Mouse (Mus musculus) forebrain, embryonic 16.5 days (tissue): ENCODE data around the gene Pgm2l1. TPM values are rescaled to one million over a fixed set of nuclear protein-coding genes. Genes with fewer than 3 reads are reported as not detected.

Source experiments
- ATAC-seq: fragments of 200-750 bp; cut with Nextera tagmentation; 2 replicates; pipeline ENCODE4 v1.8.0; 2017; ENCODE audit warnings: mild to moderate bottlenecking, moderate library complexity
- H3K27ac ChIP-seq: fragments of 300-500 bp; sonication (generic); 2 replicates; pipeline ENCODE4 v1.5.1; 2014; ENCODE audit warnings: low read length, control low read depth
- H3K27me3 ChIP-seq: fragments of 300-500 bp; sonication (generic); replicated peaks from 2 replicates; pipeline ENCODE4 v1.6.1; 2014; ENCODE audit warnings: low read length; ENCODE audit not compliant: control insufficient read depth, insufficient read depth
- H3K36me3 ChIP-seq: fragments of 300-500 bp; sonication (generic); 2 replicates; pipeline ENCODE4 v1.6.1; 2014; ENCODE audit not compliant: control insufficient read depth, insufficient read depth
- H3K4me1 ChIP-seq: fragments of 300-500 bp; sonication (generic); replicated peaks from 2 replicates; pipeline ENCODE4 v1.6.1; 2014; ENCODE audit warnings: low read length; ENCODE audit not compliant: control insufficient read depth, insufficient read depth
- H3K4me2 ChIP-seq: fragments of 300-500 bp; sonication (generic); 2 replicates; pipeline ENCODE4 v1.6.1; 2014; ENCODE audit warnings: mild to moderate bottlenecking, low read length, control low read depth
- H3K4me3 ChIP-seq: fragments of 300-500 bp; sonication (generic); replicated peaks from 2 replicates; pipeline ENCODE4 v1.5.1; 2014; ENCODE audit warnings: mild to moderate bottlenecking, low read length, control low read depth
- H3K9ac ChIP-seq: fragments of 300-500 bp; sonication (generic); replicated peaks from 2 replicates; pipeline ENCODE4 v1.6.1; 2014; ENCODE audit warnings: low read depth, low read length, control low read depth
- H3K9me3 ChIP-seq: fragments of 300-500 bp; sonication (generic); 2 replicates; pipeline ENCODE4 v1.6.1; 2016; ENCODE audit warnings: low read length; ENCODE audit not compliant: control insufficient read depth
- WGBS: fragments of 180-500 bp; shearing (Covaris S2); extraction: QIAGEN DNeasy Blood & Tissue Kit; methylation state at CpG from one replicate; pipeline ENCODE4 v1.1.7; 2014; 5-methylcytosine and 5-hydroxymethylcytosine counted together
- polyA plus RNA-seq: library from polyadenylated mRNA; unstranded; fragments of >200 nt; fragmentation: Nextera tagmentation; extraction: Ambion mirVana; gene quantifications from 2 replicates; pipeline ENCODE4 v1.2.1, GENCODE M21; 2015

Gene Pgm2l1
- polyA plus RNA-seq, 1 experiment from 2014 or later, result 16.6 TPM

DNA sequence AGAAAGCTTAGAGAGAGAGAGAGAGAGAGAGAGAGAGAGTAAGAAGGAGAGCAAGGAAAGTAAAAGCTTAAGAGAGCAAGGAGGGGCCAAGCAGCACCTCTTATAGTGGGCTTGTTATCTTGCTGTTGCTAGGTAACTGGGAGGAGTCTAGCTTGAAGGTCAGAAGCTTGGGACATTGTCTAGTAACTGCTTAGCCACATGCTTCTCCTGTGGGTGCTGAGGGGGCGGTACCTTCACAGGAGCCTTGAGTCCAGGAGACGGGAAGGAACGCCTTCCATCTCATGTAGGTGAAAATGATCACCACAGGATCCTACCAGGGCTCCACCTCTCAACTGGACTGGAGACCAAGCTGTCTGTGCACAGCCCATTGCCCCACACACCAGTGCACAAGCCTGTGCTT, 74.2 kb downstream of the Pgm2l1 start:
- no peak overlapping the region for H3K27ac ChIP-seq
- no peaks in the 10 kb centered on the region for H3K9me3 ChIP-seq
- no peak overlapping the region for H3K9ac ChIP-seq
- no peak overlapping the region for H3K4me3 ChIP-seq
- H3K36me3 ChIP-seq, result no peaks in the 10 kb centered on the region
- 75% methylated on average over 3 of the region's 3 CpGs for WGBS
- H3K27me3 ChIP-seq, result no peaks in the 10 kb centered on the region
- H3K4me1 ChIP-seq, result peaks cover 10% of the 10 kb centered on the region
- no peak overlapping the region for H3K4me2 ChIP-seq
- ATAC-seq, result no peak

DNA sequence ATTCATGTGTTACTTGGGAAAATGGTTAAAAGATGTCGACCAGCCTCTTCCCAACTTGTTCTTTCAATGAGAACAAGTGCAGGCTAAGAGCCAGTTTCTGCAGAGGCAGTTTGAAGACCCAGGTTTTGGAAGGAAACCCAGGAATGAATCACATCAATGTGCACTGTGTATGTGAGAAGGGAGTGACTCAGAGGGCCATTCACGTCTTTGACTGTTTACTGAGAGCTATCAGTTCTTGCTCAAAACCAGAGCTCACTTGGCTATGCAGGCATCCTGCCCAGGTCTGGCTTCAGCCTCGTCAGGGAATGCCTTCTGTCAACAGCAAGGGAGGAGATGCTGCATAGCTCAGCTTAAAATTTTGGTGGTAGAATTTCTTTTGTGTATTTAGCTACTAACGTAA, 75.1 kb downstream of the Pgm2l1 start:
- WGBS, result 28% methylated on average over 4 of the region's 4 CpGs
- Histone ChIP-seq H3K9ac (no peak overlapping the region), H3K27ac (no peak overlapping the region), H3K4me3 (no peak overlapping the region), H3K36me3 (no peaks in the 10 kb centered on the region), H3K9me3 (no peaks in the 10 kb centered on the region), H3K27me3 (no peaks in the 10 kb centered on the region), H3K4me2 (no peak overlapping the region), H3K4me1 (peaks cover 11% of the 10 kb centered on the region)
- ATAC-seq, result peak; percentile 82

DNA sequence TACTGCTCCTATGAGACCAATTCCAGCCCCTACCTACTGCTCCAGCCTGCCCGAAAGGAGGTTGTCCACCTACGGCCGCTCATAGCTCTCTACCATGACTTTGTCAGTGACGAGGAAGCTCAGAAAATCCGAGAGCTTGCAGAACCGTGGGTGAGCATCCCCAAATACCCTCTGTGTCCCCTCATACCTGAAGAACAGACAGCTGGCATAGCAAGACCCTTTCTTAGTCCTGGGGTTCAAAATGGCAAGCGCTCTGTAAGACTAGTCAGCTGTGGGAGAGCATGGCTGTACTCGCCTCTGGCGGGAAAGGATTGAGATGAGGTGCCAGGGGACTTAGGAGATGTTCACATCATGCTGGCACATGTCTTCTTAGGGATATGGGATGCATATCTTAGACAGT, 78.7 kb downstream of the Pgm2l1 start:
- no peaks in the 10 kb centered on the region for H3K9me3 ChIP-seq
- peaks cover 39% of the 10 kb centered on the region for H3K4me1 ChIP-seq
- no peak overlapping the region for H3K4me3 ChIP-seq
- ATAC-seq, result no peak
- H3K4me2 ChIP-seq, result no peak overlapping the region
- WGBS, result 91% methylated on average over 9 of the region's 9 CpGs
- no peak overlapping the region for H3K9ac ChIP-seq
- no peaks in the 10 kb centered on the region for H3K36me3 ChIP-seq
- H3K27ac ChIP-seq, result no peak overlapping the region
- no peaks in the 10 kb centered on the region for H3K27me3 ChIP-seq

DNA sequence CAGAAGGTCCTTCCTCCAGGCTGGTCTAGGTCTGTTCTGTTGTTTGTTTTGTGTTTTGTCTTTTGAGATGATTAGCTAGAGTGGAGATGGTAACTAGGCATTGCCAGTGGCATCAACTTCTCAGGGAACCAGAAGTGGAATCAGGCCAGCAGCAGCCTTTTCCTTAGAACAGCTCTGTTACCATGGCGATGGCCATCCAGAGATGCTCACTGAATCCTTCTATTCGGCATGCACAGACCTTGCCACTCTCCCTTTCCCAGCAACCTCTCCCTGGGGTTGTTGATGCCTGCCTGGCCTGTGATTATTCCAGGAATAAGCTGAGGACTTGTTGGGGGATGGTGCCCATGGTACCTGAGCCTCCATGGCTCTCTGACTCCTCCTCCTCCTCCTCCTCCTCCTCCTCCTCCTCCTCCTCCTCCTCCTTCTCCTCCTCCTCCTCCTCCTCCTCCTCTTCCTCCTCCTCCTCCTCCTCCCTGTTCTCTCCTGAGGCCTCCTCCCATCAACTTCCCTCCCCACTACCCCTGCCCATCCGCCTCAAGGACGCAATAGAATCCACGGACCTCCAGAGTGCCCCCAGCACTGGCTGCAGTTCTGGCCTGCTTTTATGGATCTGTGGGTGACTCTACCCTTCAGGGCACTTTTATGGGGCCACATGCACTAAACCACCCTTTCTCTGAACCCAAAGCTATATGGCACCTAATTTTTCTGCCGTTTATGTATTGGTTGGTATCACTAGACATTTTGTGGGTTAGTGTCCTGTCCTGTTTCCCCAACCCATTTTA, 80.9 kb downstream of the Pgm2l1 start:
- peak; percentile 85 for ATAC-seq
- Histone ChIP-seq H3K27ac (peak overlapping the region; percentile 29; the same call in 1 of the 2 replicates), H3K9ac (no peak overlapping the region), H3K27me3 (no peaks in the 10 kb centered on the region), H3K4me2 (no peak overlapping the region), H3K4me3 (no peak overlapping the region), H3K4me1 (peaks cover 30% of the 10 kb centered on the region), H3K36me3 (no peaks in the 10 kb centered on the region), H3K9me3 (no peaks in the 10 kb centered on the region)
- 59% methylated on average over 6 of the region's 6 CpGs for WGBS

DNA sequence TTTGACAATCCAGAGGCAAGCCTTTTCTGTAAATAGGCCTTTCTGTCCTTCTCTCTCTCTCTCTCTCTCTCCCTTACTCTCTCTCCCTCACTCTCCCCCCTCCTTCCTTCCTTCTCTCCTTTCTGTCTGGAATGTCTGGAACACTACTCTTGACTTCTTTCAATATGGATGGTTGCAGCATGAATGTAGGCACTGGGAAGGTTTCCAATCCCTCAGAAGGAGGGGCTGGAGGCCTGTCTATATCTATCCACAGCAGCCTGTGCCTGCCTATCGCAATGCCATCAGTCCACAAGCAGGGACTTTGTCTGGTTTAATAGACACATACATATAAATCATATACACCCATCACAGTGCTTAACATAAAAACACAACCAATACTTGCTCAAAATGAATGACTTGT, 82.0 kb downstream of the Pgm2l1 start:
- H3K9me3 ChIP-seq, result no peaks in the 10 kb centered on the region
- no peaks in the 10 kb centered on the region for H3K27me3 ChIP-seq
- ATAC-seq, result peak; percentile 79
- peaks cover 30% of the 10 kb centered on the region for H3K4me1 ChIP-seq
- H3K27ac ChIP-seq, result peak overlapping the region; percentile 72
- H3K4me3 ChIP-seq, result no peak overlapping the region
- H3K36me3 ChIP-seq, result no peaks in the 10 kb centered on the region
- no peak overlapping the region for H3K4me2 ChIP-seq
- WGBS, result 13% methylated on average over 1 of the region's 1 CpGs
- H3K9ac ChIP-seq, result no peak overlapping the region

DNA sequence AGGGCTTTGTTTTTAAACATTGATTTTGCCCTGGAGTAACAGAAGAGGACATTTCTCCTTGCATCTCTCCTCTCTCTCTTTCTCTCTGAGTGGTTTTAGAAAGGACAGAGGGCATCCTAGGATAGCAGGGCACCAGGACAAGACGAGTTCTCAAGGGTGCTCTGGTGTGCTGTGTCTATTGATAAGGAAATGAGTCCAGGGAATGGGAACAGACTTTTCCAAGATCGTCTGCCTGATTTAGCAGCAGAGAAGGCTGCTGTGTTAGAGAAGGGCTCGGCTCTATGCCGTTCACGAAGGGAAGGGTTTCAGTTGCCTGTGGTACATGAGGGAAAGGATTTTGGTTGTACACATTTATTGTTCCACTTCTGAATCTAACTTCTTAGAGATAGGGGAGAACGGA, 82.5 kb downstream of the Pgm2l1 start:
- Histone ChIP-seq H3K27ac (peak overlapping the region; percentile 72), H3K4me2 (peak overlapping the region; percentile 3; the same call in 1 of the 2 replicates), H3K36me3 (no peaks in the 10 kb centered on the region), H3K4me3 (no peak overlapping the region), H3K9ac (peak overlapping the region; percentile 4; the same call in 1 of the 2 replicates), H3K9me3 (no peaks in the 10 kb centered on the region), H3K27me3 (no peaks in the 10 kb centered on the region), H3K4me1 (peaks cover 30% of the 10 kb centered on the region)
- WGBS, result 18% methylated on average over 6 of the region's 6 CpGs
- ATAC-seq, result peak; percentile 47

DNA sequence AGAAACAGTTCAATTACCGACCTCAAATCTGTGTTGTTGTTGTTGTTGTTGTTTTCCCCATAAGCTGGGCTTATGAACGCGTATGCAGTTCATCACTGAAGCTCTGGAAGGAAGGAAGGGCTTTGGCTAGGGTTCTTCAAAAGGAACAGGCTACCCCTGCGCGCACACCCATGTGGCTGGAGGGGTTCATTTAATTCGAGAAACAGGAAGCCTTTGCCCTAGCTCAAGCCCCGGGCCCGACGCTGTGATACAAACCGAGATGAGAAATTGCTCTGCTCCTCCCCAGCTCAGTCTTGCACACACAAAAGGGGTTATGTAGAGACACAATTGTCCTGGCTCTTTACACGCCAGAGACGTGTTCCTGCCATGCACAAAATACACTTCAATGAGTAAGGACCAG, 83.1 kb downstream of the Pgm2l1 start:
- Histone ChIP-seq H3K36me3 (no peaks in the 10 kb centered on the region), H3K27ac (peak overlapping the region; percentile 72; the same call in 1 of the 2 replicates), H3K4me2 (no peak overlapping the region), H3K4me3 (no peak overlapping the region), H3K27me3 (no peaks in the 10 kb centered on the region), H3K9ac (no peak overlapping the region), H3K9me3 (no peaks in the 10 kb centered on the region), H3K4me1 (peaks cover 30% of the 10 kb centered on the region)
- 70% methylated on average over 12 of the region's 12 CpGs for WGBS
- ATAC-seq, result no peak

DNA sequence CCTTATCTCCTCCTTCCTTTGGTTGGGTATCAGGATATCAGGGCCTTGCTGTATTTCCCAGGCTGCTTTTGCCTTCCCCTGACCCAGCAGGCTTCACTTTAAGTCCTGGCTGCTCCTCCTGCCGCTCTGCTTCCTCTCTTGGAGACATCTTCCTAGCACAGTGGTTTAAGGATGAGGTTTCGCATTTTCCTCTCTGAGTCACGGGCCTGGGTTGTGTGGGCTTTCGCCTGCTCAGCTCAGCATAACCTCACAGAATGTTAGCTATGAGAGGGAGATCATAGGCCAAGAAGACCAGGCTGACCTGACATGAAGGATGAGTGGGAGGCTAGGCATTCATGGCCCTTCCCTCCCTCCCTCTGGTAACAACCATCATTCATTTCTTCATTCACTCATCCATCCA, 85.5 kb downstream of the Pgm2l1 start:
- no peaks in the 10 kb centered on the region for H3K36me3 ChIP-seq
- H3K4me2 ChIP-seq, result no peak overlapping the region
- no peak overlapping the region for H3K4me3 ChIP-seq
- WGBS, result 93% methylated on average over 4 of the region's 4 CpGs
- no peak for ATAC-seq
- no peaks in the 10 kb centered on the region for H3K27me3 ChIP-seq
- no peaks in the 10 kb centered on the region for H3K9me3 ChIP-seq
- no peak overlapping the region for H3K27ac ChIP-seq
- peaks cover 25% of the 10 kb centered on the region for H3K4me1 ChIP-seq
- H3K9ac ChIP-seq, result no peak overlapping the region

DNA sequence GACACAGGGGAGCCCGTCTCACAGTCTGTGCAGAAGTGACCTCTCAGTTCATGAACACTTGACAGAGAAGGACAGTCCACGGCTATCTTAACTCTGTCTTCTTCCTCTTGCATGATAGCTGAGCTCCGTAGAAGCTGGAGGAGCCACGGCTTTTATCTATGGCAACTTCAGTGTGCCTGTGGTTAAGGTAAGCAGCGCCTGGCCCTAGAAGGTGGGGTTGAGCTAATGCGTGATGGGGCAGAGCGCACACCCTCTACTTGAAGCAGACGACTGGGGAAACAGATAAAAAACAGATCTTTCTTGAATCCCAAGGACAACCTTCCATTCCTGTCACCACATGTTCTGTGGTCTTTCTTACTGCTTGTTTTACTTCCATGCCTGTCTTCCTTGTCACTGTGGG, 89.7 kb downstream of the Pgm2l1 start:
- Histone ChIP-seq H3K36me3 (no peaks in the 10 kb centered on the region), H3K4me1 (no peaks in the 10 kb centered on the region), H3K9me3 (no peaks in the 10 kb centered on the region), H3K4me2 (no peak overlapping the region), H3K9ac (no peak overlapping the region), H3K27ac (no peak overlapping the region), H3K27me3 (no peaks in the 10 kb centered on the region), H3K4me3 (no peak overlapping the region)
- 90% methylated on average over 8 of the region's 8 CpGs for WGBS
- no peak for ATAC-seq
